Mouse (Mus musculus) lung, embryonic 15.5 days (tissue): Measurements from ENCODE around the gene Slc25a3. TPM values are rescaled to one million over a fixed set of nuclear protein-coding genes. Genes with fewer than 3 reads are reported as not detected.

Source experiments
- ATAC-seq: fragments of 200-750 bp; cut with Nextera tagmentation; 2 replicates; pipeline ENCODE4 v1.8.0; 2017; ENCODE audit warnings: moderate number of reproducible peaks, borderline replicate concordance; ENCODE audit not compliant: low FRiP score, low TSS enrichment; ENCODE audit errors: extremely low read depth
- H3K27ac ChIP-seq: fragments of 300-500 bp; sonication (generic); 2 replicates; pipeline ENCODE4 v1.5.1; 2015; ENCODE audit warnings: moderate library complexity, mild to moderate bottlenecking, inconsistent platforms
- H3K27me3 ChIP-seq: fragments of 300-500 bp; sonication (generic); 2 replicates; pipeline ENCODE4 v1.6.1; 2015; ENCODE audit warnings: inconsistent platforms
- H3K36me3 ChIP-seq: fragments of 300-500 bp; sonication (generic); 2 replicates; pipeline ENCODE4 v1.6.1; 2015; ENCODE audit warnings: inconsistent platforms
- H3K4me1 ChIP-seq: fragments of 300-500 bp; sonication (generic); 2 replicates; pipeline ENCODE4 v1.6.1; 2015; ENCODE audit warnings: inconsistent platforms
- H3K4me2 ChIP-seq: fragments of 300-500 bp; sonication (generic); 2 replicates; pipeline ENCODE4 v1.6.1; 2015; ENCODE audit warnings: inconsistent platforms, mild to moderate bottlenecking, moderate library complexity
- H3K4me3 ChIP-seq: fragments of 300-500 bp; sonication (generic); 2 replicates; pipeline ENCODE4 v1.5.1; 2015; ENCODE audit warnings: mild to moderate bottlenecking, inconsistent platforms
- H3K9ac ChIP-seq: fragments of 300-500 bp; sonication (generic); 2 replicates; pipeline ENCODE4 v1.6.1; 2015; ENCODE audit warnings: inconsistent platforms
- H3K9me3 ChIP-seq: fragments of 300-500 bp; sonication (generic); 2 replicates; pipeline ENCODE4 v1.6.1; 2016; ENCODE audit warnings: inconsistent platforms
- WGBS: fragments of 180-500 bp; shearing (Covaris S2); methylation state at CpG from one replicate; pipeline ENCODE4 v1.1.7; 2015; 5-methylcytosine and 5-hydroxymethylcytosine counted together
- polyA plus RNA-seq: library from polyadenylated mRNA; unstranded; fragments of >200 nt; fragmentation: Nextera tagmentation; extraction: Ambion mirVana; gene quantifications from 2 replicates; pipeline ENCODE4 v1.2.1, GENCODE M21; 2015

Slc25a3 gene
- polyA plus RNA-seq, result 417 and 419 TPM in 2 replicates

DNA sequence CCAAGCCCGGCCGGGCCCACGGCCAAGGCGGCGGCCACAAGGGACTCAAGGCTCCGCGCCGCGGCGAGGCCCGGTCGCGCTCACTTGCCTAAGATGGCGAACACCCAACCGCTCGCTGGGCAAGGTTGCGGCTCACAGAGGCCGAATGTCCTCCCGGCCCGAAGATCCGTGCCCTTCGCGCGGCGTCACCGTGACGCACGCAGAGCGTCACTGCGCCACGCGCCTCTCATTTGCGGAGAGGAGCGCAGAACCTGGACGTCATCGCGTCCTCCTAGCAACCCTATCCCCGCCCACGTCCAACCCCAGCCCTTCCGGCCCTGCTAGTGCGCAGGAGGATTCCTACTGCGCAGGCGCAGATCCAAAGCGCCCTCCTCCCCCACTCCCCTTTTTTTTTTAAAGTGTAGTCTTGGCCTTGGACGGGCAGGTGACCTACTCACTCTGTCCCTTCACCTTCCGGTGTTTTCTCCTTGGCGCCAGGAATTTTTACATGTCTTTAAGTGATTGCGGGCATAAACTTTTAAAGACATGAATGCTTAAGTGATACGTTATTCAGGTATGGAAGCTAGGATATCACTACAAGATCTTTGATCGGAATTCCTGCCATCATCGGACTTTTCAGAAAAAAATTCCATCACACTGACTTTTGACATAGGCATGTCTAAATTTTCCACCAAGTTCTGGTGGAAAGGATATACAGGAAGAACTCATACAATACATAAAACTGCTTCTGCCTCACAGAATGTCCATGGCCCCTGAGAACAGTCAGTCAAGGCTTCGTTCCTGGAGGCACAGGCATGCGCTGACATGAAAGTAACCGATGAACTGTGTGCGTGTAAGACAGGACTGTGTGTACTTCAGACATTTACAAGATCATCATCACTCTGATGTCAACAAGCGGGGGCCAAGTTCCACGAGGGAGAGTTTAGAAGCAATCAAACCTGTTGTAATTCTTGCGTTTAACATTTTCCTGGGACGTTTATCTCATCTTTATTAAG lies at the start of gene Slc25a3:
Slc25a3 (minus strand) TSS at position 232 of the 995 bp plus-strand sequence.
- WGBS, result 10% methylated on average over 59 of the region's 59 CpGs
- Histone ChIP-seq H3K36me3 (peaks cover 24% of the 10 kb centered on the region), H3K9me3 (no peaks in the 10 kb centered on the region), H3K9ac (peak within 1 kb of the TSS; percentile 93), H3K27me3 (no peaks in the 10 kb centered on the region), H3K4me3 (peak within 1 kb of the TSS; percentile 95), H3K4me1 (peaks cover 15% of the 10 kb centered on the region), H3K4me2 (peak within 1 kb of the TSS; percentile 64), H3K27ac (peak within 1 kb of the TSS; percentile 89)
- peak; percentile 100 for ATAC-seq

DNA sequence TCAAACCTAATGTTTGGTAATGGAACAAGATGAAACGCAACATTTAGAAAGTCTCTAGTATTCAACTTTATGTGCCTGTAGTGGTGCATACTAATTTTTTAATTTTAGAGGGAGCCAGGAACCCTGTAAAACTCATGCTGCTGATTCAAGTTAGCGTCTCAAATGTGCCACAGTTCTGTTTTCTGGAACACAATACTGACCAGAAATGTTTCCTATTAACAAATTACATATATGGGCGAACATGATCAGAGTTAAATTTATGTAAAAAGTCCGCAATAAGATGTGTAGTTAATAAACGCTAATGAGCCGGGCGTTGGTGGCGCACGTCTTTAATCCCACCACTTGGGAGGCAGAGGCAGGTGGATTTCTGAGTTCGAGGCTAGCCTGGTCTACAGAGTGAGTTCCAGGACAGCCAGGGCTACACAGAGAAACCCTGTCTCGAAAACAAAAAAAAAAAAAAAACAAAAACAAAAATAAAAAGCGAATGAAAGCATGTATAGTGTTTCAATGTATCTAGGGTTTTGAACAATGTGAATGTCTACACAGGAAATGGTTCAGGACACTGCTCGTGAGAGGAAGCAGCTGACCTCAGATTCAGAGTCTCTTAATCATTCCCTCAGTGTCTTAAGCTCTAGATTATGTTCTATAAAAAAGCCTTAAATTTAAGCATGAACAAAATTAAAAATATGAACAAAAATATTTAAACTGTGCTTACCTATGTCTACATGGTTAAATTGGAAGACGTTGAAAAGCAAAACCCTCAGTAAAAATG lies 48.7 kb upstream of the Slc25a3 start:
- Histone ChIP-seq H3K27me3 (no peaks in the 10 kb centered on the region), H3K9ac (peak overlapping the region; percentile 100), H3K36me3 (no peaks in the 10 kb centered on the region), H3K27ac (peak overlapping the region; percentile 100), H3K4me3 (peak overlapping the region; percentile 97), H3K4me1 (peaks cover 19% of the 10 kb centered on the region), H3K4me2 (peak overlapping the region; percentile 76), H3K9me3 (no peaks in the 10 kb centered on the region)
- no peak for ATAC-seq
- 79% methylated on average over 14 of the region's 14 CpGs for WGBS

DNA sequence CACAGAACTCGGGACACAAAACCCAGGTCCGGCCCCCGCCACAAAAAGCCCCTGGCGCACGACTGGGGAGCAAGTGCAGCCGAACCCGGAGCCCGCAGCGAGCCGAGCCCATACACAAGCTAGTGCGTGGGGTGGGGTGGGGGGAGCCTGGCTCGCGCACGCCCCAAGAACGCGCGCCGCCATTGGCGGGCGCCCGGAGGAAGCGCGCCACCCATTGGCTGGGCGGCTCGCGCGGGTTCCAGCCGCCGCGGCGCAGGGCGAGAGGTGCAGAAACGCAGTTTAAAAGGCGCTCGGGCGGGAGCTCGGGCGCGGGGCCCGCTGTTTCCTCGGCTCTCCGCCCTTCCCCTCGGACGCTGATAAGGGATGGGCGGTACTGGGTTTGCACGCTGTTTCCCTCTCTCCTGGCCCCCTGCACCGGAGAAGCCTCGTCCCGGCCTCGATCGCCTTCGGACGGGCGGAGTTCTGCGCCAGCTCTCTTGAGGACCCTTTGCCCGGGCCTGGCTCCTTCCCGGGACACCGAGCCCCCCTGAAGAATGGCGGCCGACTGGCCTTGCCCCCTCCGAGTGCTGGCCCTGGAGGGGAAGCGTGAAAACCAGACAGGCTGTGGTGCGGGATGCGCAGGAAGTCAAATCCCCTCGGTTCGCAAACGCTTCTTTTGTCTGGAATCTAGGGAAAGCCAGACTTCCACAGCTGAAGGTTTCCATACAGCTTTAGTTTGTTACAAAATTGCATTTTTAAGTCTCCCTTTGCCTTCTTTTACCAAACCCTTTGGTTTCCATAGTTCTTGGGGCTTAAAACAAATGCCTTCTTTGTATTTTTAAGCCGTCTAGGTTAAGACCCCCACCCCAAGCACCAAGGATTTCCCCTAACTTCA lies 47.8 kb upstream of the Slc25a3 start:
- WGBS, result under 1% methylated on average over 68 of the region's 68 CpGs
- H3K27me3 ChIP-seq, result no peaks in the 10 kb centered on the region
- H3K36me3 ChIP-seq, result no peaks in the 10 kb centered on the region
- H3K4me1 ChIP-seq, result peaks cover 27% of the 10 kb centered on the region
- peak overlapping the region; percentile 100 for H3K27ac ChIP-seq
- no peaks in the 10 kb centered on the region for H3K9me3 ChIP-seq
- peak; percentile 96 for ATAC-seq
- peak overlapping the region; percentile 100 for H3K9ac ChIP-seq
- peak overlapping the region; percentile 97 for H3K4me3 ChIP-seq
- H3K4me2 ChIP-seq, result peak overlapping the region; percentile 76

DNA sequence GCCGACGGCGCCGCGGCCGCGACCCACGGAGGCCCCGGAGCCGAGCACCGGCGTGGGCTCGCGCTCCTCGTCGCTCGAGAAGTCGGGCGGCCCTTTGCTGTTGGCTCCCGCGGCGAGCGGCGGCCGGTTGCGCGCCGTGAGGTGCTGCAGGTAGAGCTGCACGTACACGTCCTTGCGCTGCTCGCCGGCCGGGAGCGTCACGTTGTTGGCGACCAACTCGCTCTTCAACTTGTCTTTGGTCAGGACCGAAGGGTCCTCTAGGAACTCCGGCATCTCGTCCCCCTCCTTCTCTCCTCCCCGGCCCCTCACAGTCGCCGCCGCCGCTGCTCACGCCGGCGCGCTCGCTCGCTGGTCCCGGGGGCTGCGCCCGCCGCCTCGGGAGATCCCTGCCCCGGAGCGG lies 47.2 kb upstream of the Slc25a3 start:
- H3K4me2 ChIP-seq, result peak overlapping the region; percentile 60
- ATAC-seq, result peak; percentile 47
- H3K9me3 ChIP-seq, result no peaks in the 10 kb centered on the region
- peak overlapping the region; percentile 100 for H3K9ac ChIP-seq
- under 1% methylated on average over 59 of the region's 59 CpGs for WGBS
- H3K4me3 ChIP-seq, result peak overlapping the region; percentile 97
- H3K36me3 ChIP-seq, result peaks cover 1% of the 10 kb centered on the region; the same call in 1 of the 2 replicates
- H3K27ac ChIP-seq, result peak overlapping the region; percentile 100
- no peaks in the 10 kb centered on the region for H3K27me3 ChIP-seq
- peaks cover 31% of the 10 kb centered on the region for H3K4me1 ChIP-seq

DNA sequence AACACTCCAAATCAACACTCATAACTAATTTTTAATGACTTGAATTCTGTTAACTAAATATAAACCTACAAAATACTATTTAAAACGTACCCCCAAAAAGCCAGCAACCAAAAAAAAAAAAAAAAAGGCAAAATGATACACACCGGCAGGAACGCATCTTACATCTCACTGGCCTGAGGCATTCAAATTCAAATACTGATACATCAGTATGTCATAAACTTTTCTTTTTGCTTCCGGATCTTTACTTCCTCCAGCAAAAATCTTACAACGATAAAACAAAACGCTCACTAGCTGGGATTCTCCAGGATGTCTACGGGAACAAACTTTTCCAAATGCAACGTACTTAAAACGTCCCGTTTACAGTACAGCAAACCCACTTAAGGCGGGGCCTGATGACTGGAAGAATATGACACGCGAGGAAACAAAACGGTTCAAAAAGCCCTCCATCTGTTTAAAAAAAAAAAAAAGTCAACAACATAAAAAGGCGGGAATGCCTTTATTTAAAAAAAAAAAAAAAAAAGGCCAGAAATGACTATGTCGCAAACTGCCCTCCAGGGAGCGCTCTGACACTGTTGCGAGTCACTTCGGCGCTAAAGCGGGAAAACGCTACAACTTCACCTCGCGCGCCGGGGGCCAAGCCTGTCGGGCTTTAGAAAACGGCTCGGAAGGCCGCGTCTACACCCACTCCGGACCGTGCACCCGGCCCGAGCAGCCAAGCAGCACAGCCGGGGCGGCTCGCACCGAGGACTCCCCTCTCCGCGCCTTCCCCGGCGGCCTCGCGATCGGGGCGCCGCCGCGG lies 46.5 kb upstream of the Slc25a3 start:
- WGBS, result under 1% methylated on average over 50 of the region's 50 CpGs
- Histone ChIP-seq H3K27ac (peak overlapping the region; percentile 100), H3K4me3 (peak overlapping the region; percentile 97), H3K36me3 (peaks cover 8% of the 10 kb centered on the region; the same call in 1 of the 2 replicates), H3K9me3 (no peaks in the 10 kb centered on the region), H3K4me1 (peaks cover 31% of the 10 kb centered on the region), H3K4me2 (peak overlapping the region; percentile 60), H3K9ac (peak overlapping the region; percentile 100), H3K27me3 (no peaks in the 10 kb centered on the region)
- peak; percentile 59; the same call in 1 of the 2 replicates for ATAC-seq

DNA sequence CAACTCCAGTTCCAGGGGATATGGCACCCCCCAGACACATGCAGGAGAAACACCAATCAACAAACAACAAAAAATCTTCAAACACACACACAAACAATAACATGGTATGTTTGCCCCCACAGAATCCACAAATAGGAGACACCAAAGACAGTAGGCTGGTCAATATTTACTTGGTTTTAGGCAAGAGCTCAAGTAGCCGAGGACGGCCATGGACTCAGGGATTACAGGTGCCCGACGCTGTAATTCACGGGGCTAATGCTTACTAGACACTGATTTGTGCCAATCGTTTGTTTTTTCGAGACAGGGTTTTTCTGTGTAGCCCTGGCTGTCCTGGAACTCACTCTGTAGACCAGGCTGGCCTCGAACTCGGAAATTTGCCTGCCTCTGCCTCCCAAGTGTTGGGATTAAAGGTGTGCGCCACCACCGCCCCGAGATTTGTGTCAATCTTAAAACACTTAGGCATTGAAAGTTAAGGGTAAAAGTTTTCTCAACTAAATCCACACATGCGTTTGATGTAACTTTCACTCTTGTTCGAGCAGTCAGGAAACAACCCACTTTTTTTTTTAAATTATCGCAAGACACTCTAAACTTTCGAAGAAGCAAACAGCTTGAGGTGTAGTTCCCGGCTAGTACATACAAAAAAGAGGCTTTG lies 45.7 kb upstream of the Slc25a3 start:
- peaks cover 14% of the 10 kb centered on the region; the same call in 1 of the 2 replicates for H3K36me3 ChIP-seq
- no peaks in the 10 kb centered on the region for H3K27me3 ChIP-seq
- ATAC-seq, result no peak
- H3K4me3 ChIP-seq, result peak overlapping the region; percentile 97
- H3K9ac ChIP-seq, result peak overlapping the region; percentile 100
- WGBS, result 22% methylated on average over 17 of the region's 17 CpGs
- no peaks in the 10 kb centered on the region for H3K9me3 ChIP-seq
- peak overlapping the region; percentile 100 for H3K27ac ChIP-seq
- peak overlapping the region; percentile 60 for H3K4me2 ChIP-seq
- H3K4me1 ChIP-seq, result peaks cover 31% of the 10 kb centered on the region

DNA sequence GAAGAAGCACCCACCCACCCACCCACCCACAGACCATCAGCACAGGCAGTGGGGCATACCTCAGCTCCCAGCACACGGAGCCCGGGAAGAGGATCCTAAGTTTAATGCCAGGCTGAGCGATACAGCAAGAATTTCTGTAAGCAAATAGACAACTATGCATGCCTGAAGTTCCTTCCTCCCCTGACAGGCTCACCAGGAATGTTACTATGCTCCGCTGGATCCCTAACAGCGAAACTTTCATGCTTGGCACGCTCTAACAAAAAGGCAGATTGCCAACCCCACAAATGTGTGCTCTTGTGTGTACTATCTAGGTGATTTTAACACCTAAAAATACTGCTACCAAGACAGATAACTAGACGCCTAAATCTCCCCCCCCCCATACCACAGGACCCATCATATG lies 43.5 kb upstream of the Slc25a3 start:
- H3K4me2 ChIP-seq, result peak overlapping the region; percentile 60
- 25% methylated on average over 7 of the region's 7 CpGs for WGBS
- peaks cover 31% of the 10 kb centered on the region for H3K4me1 ChIP-seq
- H3K27me3 ChIP-seq, result no peaks in the 10 kb centered on the region
- H3K9me3 ChIP-seq, result no peaks in the 10 kb centered on the region
- peaks cover 32% of the 10 kb centered on the region for H3K36me3 ChIP-seq
- peak overlapping the region; percentile 11; the same call in 1 of the 2 replicates for H3K9ac ChIP-seq
- peak overlapping the region; percentile 42 for H3K27ac ChIP-seq
- peak overlapping the region; percentile 97 for H3K4me3 ChIP-seq
- ATAC-seq, result no peak

DNA sequence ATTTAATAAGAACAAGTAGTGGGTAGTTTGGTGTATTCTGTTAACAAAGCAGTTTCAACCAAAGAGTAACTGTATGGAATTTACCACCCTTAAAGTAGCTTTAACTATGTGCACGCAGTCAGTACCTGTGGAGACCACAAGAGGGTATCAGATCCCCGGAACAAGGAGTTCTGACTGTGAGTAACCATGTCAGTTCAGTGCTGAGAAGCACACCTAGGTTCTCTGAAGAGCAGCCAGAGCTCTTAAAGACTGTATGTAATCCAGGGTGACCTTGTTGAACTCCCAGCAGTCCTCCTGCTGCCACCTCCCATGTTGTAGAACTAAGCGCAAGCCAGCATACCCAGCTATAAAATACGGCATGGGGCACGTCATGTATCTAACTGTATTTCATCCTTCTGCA lies 43.0 kb upstream of the Slc25a3 start:
- peak overlapping the region; percentile 60 for H3K4me2 ChIP-seq
- H3K27me3 ChIP-seq, result no peaks in the 10 kb centered on the region
- H3K9ac ChIP-seq, result 0 out of 2 replicates have a peak overlapping the region, but pooled peaks have one; percentile 11
- WGBS, result 36% methylated on average over 5 of the region's 5 CpGs
- no peaks in the 10 kb centered on the region for H3K9me3 ChIP-seq
- H3K36me3 ChIP-seq, result peaks cover 36% of the 10 kb centered on the region
- peak overlapping the region; percentile 97 for H3K4me3 ChIP-seq
- peak overlapping the region; percentile 42; the same call in 1 of the 2 replicates for H3K27ac ChIP-seq
- H3K4me1 ChIP-seq, result peaks cover 31% of the 10 kb centered on the region
- no peak for ATAC-seq

DNA sequence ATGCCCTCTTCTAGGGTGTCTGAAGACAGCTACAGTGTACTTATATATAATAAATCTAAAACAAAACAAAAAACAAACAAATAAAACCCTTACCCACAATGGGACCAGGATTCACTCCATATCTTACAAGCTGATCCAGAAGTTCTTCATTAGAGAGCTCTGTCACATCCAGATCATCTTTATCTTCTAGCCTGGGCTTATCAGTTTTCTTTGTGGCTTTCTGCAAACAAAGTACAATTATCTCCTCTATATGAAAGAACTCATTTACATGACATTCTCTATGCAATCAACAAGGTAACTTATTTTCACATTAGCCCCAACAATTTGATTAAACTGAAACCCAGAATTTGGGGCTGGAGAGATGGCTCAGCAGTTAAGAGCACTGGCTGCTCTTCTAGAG lies 42.0 kb upstream of the Slc25a3 start:
- Histone ChIP-seq H3K4me1 (peaks cover 31% of the 10 kb centered on the region), H3K36me3 (peaks cover 46% of the 10 kb centered on the region), H3K27me3 (no peaks in the 10 kb centered on the region), H3K27ac (no peak overlapping the region), H3K4me2 (no peak overlapping the region), H3K9ac (no peak overlapping the region), H3K4me3 (no peak overlapping the region), H3K9me3 (no peaks in the 10 kb centered on the region)
- no peak for ATAC-seq

DNA sequence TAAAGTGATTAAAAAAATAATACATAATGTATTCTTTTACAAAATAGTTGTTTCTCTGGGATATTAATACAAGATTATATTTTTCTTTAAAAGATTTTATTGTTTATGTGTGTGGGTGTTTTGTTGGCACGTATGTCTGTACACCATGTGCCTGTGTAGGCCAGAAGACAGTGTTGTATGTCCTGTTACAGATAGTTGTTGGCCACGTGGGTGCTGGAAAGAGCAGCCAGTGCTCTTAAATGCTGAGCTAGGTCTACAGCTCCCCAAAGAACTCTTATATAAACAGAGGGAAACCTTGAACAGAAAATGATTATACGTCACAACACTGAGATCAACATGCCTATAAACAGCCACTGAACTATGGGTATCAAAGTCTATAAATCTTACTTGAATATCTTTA lies 40.6 kb upstream of the Slc25a3 start:
- Histone ChIP-seq H3K4me2 (no peak overlapping the region), H3K9me3 (no peaks in the 10 kb centered on the region), H3K27ac (no peak overlapping the region), H3K36me3 (peaks cover 59% of the 10 kb centered on the region), H3K27me3 (no peaks in the 10 kb centered on the region), H3K4me3 (no peak overlapping the region), H3K4me1 (peaks cover 29% of the 10 kb centered on the region), H3K9ac (no peak overlapping the region)
- no peak for ATAC-seq
- WGBS, result 76% methylated on average over 3 of the region's 3 CpGs
